ENCODE assay signal across 24 mouse cellular contexts in the genomic region with DNA sequence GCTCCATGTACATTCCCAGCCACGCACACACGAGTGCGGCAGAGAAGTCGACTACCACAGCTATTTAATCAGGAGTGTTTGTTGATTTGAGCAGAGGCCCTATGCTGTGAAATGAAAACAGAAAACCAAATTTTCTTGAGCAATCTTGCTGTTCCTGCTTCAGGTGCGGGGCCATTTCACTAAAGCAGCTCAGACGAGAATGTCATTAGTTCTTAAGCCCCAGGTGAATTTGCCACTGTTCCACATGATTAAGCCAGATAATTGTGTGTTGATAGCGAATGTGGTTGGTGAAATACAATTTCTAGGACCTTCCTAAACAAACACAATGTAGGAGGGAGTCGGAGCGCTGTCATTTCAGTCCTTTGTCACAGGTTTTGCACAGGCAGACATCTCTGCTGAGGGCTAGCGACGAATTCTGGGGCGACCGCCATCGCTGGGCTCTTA.
DNase-seq lines count a peak whose midpoint lies in the region; ATAC-seq and TF ChIP-seq lines count a peak whose summit lies in the region.
"Had no signal": no experiment of that assay in that cellular context is flagged by ENCODE, and none has a peak within 500 bp of the region (broad histone marks: within the 10 kb centered on the region; RNA-seq: fewer than 3 reads in every experiment).

No protein-coding gene starts in this region.

- no peak overlapping the region for H3K4me3 ChIP-seq in forebrain, embryonic 16.5 days (replicated peaks; ENCODE audit: low read length)
- H3K4me3 ChIP-seq in forebrain, embryonic 12.5 days (replicated peaks): no peak overlapping the region
- no peak overlapping the region for H3K4me3 ChIP-seq in midbrain, embryonic 15.5 days
- no peak overlapping the region for H3K4me3 ChIP-seq in intestine, embryonic 15.5 days (replicated peaks)
- H3K4me3 ChIP-seq: embryonic facial prominence, embryonic 15.5 days; heart, adult 2 months; heart, embryonic 13.5 days; layer of hippocampus, adult 2 months; limb, embryonic 12.5 days had no signal

- no peak for TF ChIP-seq CTCF in brain, embryonic 14.5 days (IDR thresholded peaks at IDR 0.05; ENCODE audit: borderline replicate concordance, extremely low read depth, insufficient read depth, insufficient read length)

- H3K27ac ChIP-seq in forebrain, embryonic 16.5 days (ENCODE audit: low read length): no peak overlapping the region
- H3K27ac ChIP-seq in forebrain, embryonic 12.5 days: no peak overlapping the region
- peak overlapping the region; percentile 39 for H3K27ac ChIP-seq in midbrain, embryonic 15.5 days
- H3K27ac ChIP-seq in intestine, embryonic 15.5 days: no peak overlapping the region
- H3K27ac ChIP-seq: embryonic facial prominence, embryonic 15.5 days; heart, adult 2 months; heart, embryonic 13.5 days; layer of hippocampus, adult 2 months; limb, embryonic 12.5 days; macrophage; stomach, postnatal 0 days had no signal

- no peak overlapping the region for H3K9ac ChIP-seq in forebrain, embryonic 16.5 days (replicated peaks; ENCODE audit: low read depth, low read length)
- H3K9ac ChIP-seq in forebrain, embryonic 12.5 days: no peak overlapping the region
- no peak overlapping the region for H3K9ac ChIP-seq in midbrain, embryonic 15.5 days
- no peak overlapping the region for H3K9ac ChIP-seq in intestine, embryonic 15.5 days
- H3K9ac ChIP-seq: embryonic facial prominence, embryonic 15.5 days; heart, embryonic 13.5 days; limb, embryonic 12.5 days; liver, postnatal 0 days had no signal

- H3K36me3 ChIP-seq in forebrain, embryonic 16.5 days (ENCODE audit: control insufficient read depth, insufficient read depth): no peaks in the 10 kb centered on the region
- H3K36me3 ChIP-seq in forebrain, embryonic 12.5 days (replicated peaks): no peaks in the 10 kb centered on the region
- H3K36me3 ChIP-seq in midbrain, embryonic 15.5 days (replicated peaks): no peaks in the 10 kb centered on the region
- no peaks in the 10 kb centered on the region for H3K36me3 ChIP-seq in intestine, embryonic 15.5 days
- H3K36me3 ChIP-seq: embryonic facial prominence, embryonic 15.5 days; heart, embryonic 13.5 days; limb, embryonic 12.5 days had no signal

- H3K4me2 ChIP-seq in forebrain, embryonic 16.5 days (ENCODE audit: low read length): 0 out of 2 replicates have a peak overlapping the region, but pooled peaks have one; percentile 16
- H3K4me2 ChIP-seq in forebrain, embryonic 12.5 days: no peak overlapping the region
- no peak overlapping the region for H3K4me2 ChIP-seq in midbrain, embryonic 15.5 days
- H3K4me2 ChIP-seq in intestine, embryonic 15.5 days (replicated peaks): no peak overlapping the region
- H3K4me2 ChIP-seq: embryonic facial prominence, embryonic 15.5 days; heart, embryonic 13.5 days; limb, embryonic 12.5 days; liver, embryonic 11.5 days had no signal

- no peaks in the 10 kb centered on the region for H3K27me3 ChIP-seq in forebrain, embryonic 16.5 days (replicated peaks; ENCODE audit: control insufficient read depth, insufficient read depth, low read length)
- H3K27me3 ChIP-seq in forebrain, embryonic 12.5 days: no peaks in the 10 kb centered on the region
- H3K27me3 ChIP-seq in midbrain, embryonic 15.5 days (replicated peaks): no peaks in the 10 kb centered on the region
- no peaks in the 10 kb centered on the region for H3K27me3 ChIP-seq in intestine, embryonic 15.5 days (replicated peaks)
- H3K27me3 ChIP-seq: embryonic facial prominence, embryonic 15.5 days; limb, embryonic 12.5 days had no signal

- ATAC-seq in forebrain, embryonic 16.5 days: no peak
- ATAC-seq in forebrain, embryonic 12.5 days (ENCODE audit: low FRiP score): no peak
- ATAC-seq in midbrain, embryonic 15.5 days (replicated peaks): peak; percentile 71
- no peak for ATAC-seq in intestine, embryonic 15.5 days
- ATAC-seq: activated CD4-positive, CD25-positive, alpha-beta regulatory T cell, adult 4 months; liver, postnatal 0 days; lung, postnatal 0 days had no signal

- no peak for TF ChIP-seq POLR2A in brain, embryonic 14.5 days (IDR thresholded peaks at IDR 0.05; ENCODE audit: borderline replicate concordance, extremely low read depth, insufficient read depth, insufficient read length, poor library complexity, severe bottlenecking)

- H3K4me1 ChIP-seq in forebrain, embryonic 16.5 days (replicated peaks; ENCODE audit: control insufficient read depth, insufficient read depth, low read length): no peaks in the 10 kb centered on the region; the same call in 1 of the 2 replicates
- no peaks in the 10 kb centered on the region for H3K4me1 ChIP-seq in forebrain, embryonic 12.5 days
- no peaks in the 10 kb centered on the region for H3K4me1 ChIP-seq in midbrain, embryonic 15.5 days
- H3K4me1 ChIP-seq in intestine, embryonic 15.5 days (replicated peaks): no peaks in the 10 kb centered on the region
- H3K4me1 ChIP-seq: embryonic facial prominence, embryonic 15.5 days; heart, embryonic 13.5 days; limb, embryonic 12.5 days had no signal

- 73% methylated on average over 14 of the region's 14 CpGs for WGBS in forebrain, embryonic 16.5 days
- WGBS in forebrain, embryonic 12.5 days: 79% methylated on average over 14 of the region's 14 CpGs
- 71% methylated on average over 14 of the region's 14 CpGs for WGBS in midbrain, embryonic 15.5 days
- 86% methylated on average over 14 of the region's 14 CpGs for WGBS in intestine, embryonic 15.5 days

- peak; percentile 15 for DNase-seq in kidney, adult 9 months
- DNase-seq in kidney, postnatal 14 days: no peak
- DNase-seq in brain, embryonic 14.5 days (ENCODE audit: low read depth): peak; percentile 64
- no peak for DNase-seq in left cerebral cortex, adult 9 months (ENCODE audit: low spot score in 2 of 2)
- DNase-seq: adrenal gland, postnatal 10 days; cerebellum, adult 8-10 months; gastrocnemius, postnatal 36 days; heart, adult 2 months; heart, postnatal 14 days; liver, postnatal 0 days; right cerebral cortex, postnatal 14 days had no signal

- no peaks in the 10 kb centered on the region for H3K9me3 ChIP-seq in forebrain, embryonic 16.5 days (ENCODE audit: control insufficient read depth, low read length)
- no peaks in the 10 kb centered on the region for H3K9me3 ChIP-seq in forebrain, embryonic 12.5 days
- H3K9me3 ChIP-seq in midbrain, embryonic 15.5 days: no peaks in the 10 kb centered on the region
- no peaks in the 10 kb centered on the region for H3K9me3 ChIP-seq in intestine, embryonic 15.5 days
- H3K9me3 ChIP-seq: embryonic facial prominence, embryonic 15.5 days; heart, embryonic 13.5 days; limb, embryonic 12.5 days had no signal

Comparison
In these comparisons a context has a peak if more than half of its experiments do, and no peak if none do; other contexts are left out.
1. DNase-seq: peak in kidney, adult 9 months (single experiment) and brain, embryonic 14.5 days (single experiment); none in kidney, postnatal 14 days (single experiment) and left cerebral cortex, adult 9 months (0 of 2).